Mouse (Mus musculus): ENCODE results near the gene Vat1. TPM values are rescaled to one million over a fixed set of nuclear protein-coding genes. Genes with fewer than 3 reads are reported as not detected.
"Not testable (repeated sequence)": the region's sequence is repeated elsewhere in the genome, so short reads cannot be mapped to it uniquely, and the experiment has no call there.

Gene Vat1
- polyA plus RNA-seq, 1 experiment from 2014 or later, result 33.0 TPM

- H3K4me3 ChIP-seq (ENCODE audit: low read length), result peak within 1 kb of the TSS; percentile 91
- H3K36me3 ChIP-seq (ENCODE audit: control insufficient read depth, insufficient read depth), result peaks cover 20% of the 10 kb centered on the region
- ATAC-seq (replicated peaks; ENCODE audit: extremely low read depth, insufficient read depth, low FRiP score), result peak; percentile 99
- H3K4me2 ChIP-seq (ENCODE audit: low read depth, low read length), result peak within 1 kb of the TSS; percentile 76
- peak within 1 kb of the TSS; percentile 95 for H3K9ac ChIP-seq (ENCODE audit: low read length)
- H3K9me3 ChIP-seq (replicated peaks; ENCODE audit: control insufficient read depth, low read length), result no peaks in the 10 kb centered on the region
- no peaks in the 10 kb centered on the region for H3K27me3 ChIP-seq (ENCODE audit: control insufficient read depth, insufficient read depth, low read length)
- H3K4me1 ChIP-seq (ENCODE audit: control insufficient read depth, insufficient read depth, low read length), result peaks cover 7% of the 10 kb centered on the region
- WGBS, result under 1% methylated on average over 42 of the region's 42 CpGs
- peak within 1 kb of the TSS; percentile 91 for H3K27ac ChIP-seq (ENCODE audit: low read length)
Observed at GRCm38 (mm10) chr11:101442127-101442693, 23.8 kb downstream of the Vat1 start, which contains the start of gene Rpl27. Rpl27 (plus strand) TSS chr11:101442298.

GRCm38 (mm10) chr11:101441450-101442126, 24.4 kb downstream of the Vat1 start:
- H3K9me3 ChIP-seq (replicated peaks; ENCODE audit: control insufficient read depth, low read length); H3K27me3 ChIP-seq (ENCODE audit: control insufficient read depth, insufficient read depth, low read length); H3K9ac ChIP-seq (ENCODE audit: low read length); H3K4me1 ChIP-seq (ENCODE audit: control insufficient read depth, insufficient read depth, low read length); H3K27ac ChIP-seq (ENCODE audit: low read length); ATAC-seq (replicated peaks; ENCODE audit: extremely low read depth, insufficient read depth, low FRiP score): not testable (repeated sequence)
- Histone ChIP-seq H3K36me3 (ENCODE audit: control insufficient read depth, insufficient read depth) (peaks cover 20% of the 10 kb centered on the region), H3K4me3 (ENCODE audit: low read length) (peak overlapping the region; percentile 43), H3K4me2 (ENCODE audit: low read depth, low read length) (peak overlapping the region; percentile 65)
- 36% methylated on average over 14 of the region's 15 CpGs for WGBS

GRCm38 (mm10) chr11:101438006-101438405, 28.0 kb downstream of the Vat1 start:
- H3K9me3 ChIP-seq (replicated peaks; ENCODE audit: control insufficient read depth, low read length); H3K27me3 ChIP-seq (ENCODE audit: control insufficient read depth, insufficient read depth, low read length); H3K4me1 ChIP-seq (ENCODE audit: control insufficient read depth, insufficient read depth, low read length); H3K9ac ChIP-seq (ENCODE audit: low read length); H3K27ac ChIP-seq (ENCODE audit: low read length); H3K4me2 ChIP-seq (ENCODE audit: low read depth, low read length); H3K4me3 ChIP-seq (ENCODE audit: low read length); ATAC-seq (replicated peaks; ENCODE audit: extremely low read depth, insufficient read depth, low FRiP score): not testable (repeated sequence)
- whole genome bisulfite sequencing, result 53% methylated on average over 3 of the region's 3 CpGs
- H3K36me3 ChIP-seq (ENCODE audit: control insufficient read depth, insufficient read depth), result peaks cover 15% of the 10 kb centered on the region

- Histone ChIP-seq H3K4me2 (ENCODE audit: low read depth, low read length) (no peak overlapping the region), H3K9me3 (replicated peaks; ENCODE audit: control insufficient read depth, low read length) (no peaks in the 10 kb centered on the region), H3K27ac (ENCODE audit: low read length) (no peak overlapping the region), H3K27me3 (ENCODE audit: control insufficient read depth, insufficient read depth, low read length) (no peaks in the 10 kb centered on the region), H3K9ac (ENCODE audit: low read length) (no peak overlapping the region), H3K36me3 (ENCODE audit: control insufficient read depth, insufficient read depth) (peaks cover 19% of the 10 kb centered on the region), H3K4me3 (ENCODE audit: low read length) (no peak overlapping the region), H3K4me1 (ENCODE audit: control insufficient read depth, insufficient read depth, low read length) (no peaks in the 10 kb centered on the region)
- no peak for ATAC-seq (replicated peaks; ENCODE audit: extremely low read depth, insufficient read depth, low FRiP score)
- 77% methylated on average over 4 of the region's 4 CpGs for WGBS
Observed at GRCm38 (mm10) chr11:101436916-101437315, 29.1 kb downstream of the Vat1 start.

- H3K36me3 ChIP-seq (ENCODE audit: control insufficient read depth, insufficient read depth), result peaks cover 29% of the 10 kb centered on the region
Observed at GRCm38 (mm10) chr11:101435831-101436230, 30.2 kb downstream of the Vat1 start.

GRCm38 (mm10) chr11:101433396-101433795, 32.6 kb downstream of the Vat1 start:
- Histone ChIP-seq H3K9me3 (replicated peaks; ENCODE audit: control insufficient read depth, low read length) (no peaks in the 10 kb centered on the region), H3K27ac (ENCODE audit: low read length) (no peak overlapping the region), H3K4me3 (ENCODE audit: low read length) (no peak overlapping the region), H3K36me3 (ENCODE audit: control insufficient read depth, insufficient read depth) (peaks cover 36% of the 10 kb centered on the region), H3K4me1 (ENCODE audit: control insufficient read depth, insufficient read depth, low read length) (no peaks in the 10 kb centered on the region), H3K9ac (ENCODE audit: low read length) (no peak overlapping the region), H3K27me3 (ENCODE audit: control insufficient read depth, insufficient read depth, low read length) (no peaks in the 10 kb centered on the region), H3K4me2 (ENCODE audit: low read depth, low read length) (no peak overlapping the region)
- WGBS, result 82% methylated on average over 13 of the region's 13 CpGs
- no peak for ATAC-seq (replicated peaks; ENCODE audit: extremely low read depth, insufficient read depth, low FRiP score)

More at GRCm38 (mm10) chr11:101435831-101436230, 30.2 kb downstream of the Vat1 start:
- H3K9me3 ChIP-seq (replicated peaks; ENCODE audit: control insufficient read depth, low read length), result no peaks in the 10 kb centered on the region
- no peak for ATAC-seq (replicated peaks; ENCODE audit: extremely low read depth, insufficient read depth, low FRiP score)
- H3K4me2 ChIP-seq (ENCODE audit: low read depth, low read length), result no peak overlapping the region
- no peak overlapping the region for H3K27ac ChIP-seq (ENCODE audit: low read length)
- H3K9ac ChIP-seq (ENCODE audit: low read length), result no peak overlapping the region
- no peaks in the 10 kb centered on the region for H3K27me3 ChIP-seq (ENCODE audit: control insufficient read depth, insufficient read depth, low read length)
- 66% methylated on average over 4 of the region's 4 CpGs for WGBS
- H3K4me1 ChIP-seq (ENCODE audit: control insufficient read depth, insufficient read depth, low read length), result no peaks in the 10 kb centered on the region
- H3K4me3 ChIP-seq (ENCODE audit: low read length), result no peak overlapping the region

- no peaks in the 10 kb centered on the region for H3K9me3 ChIP-seq (replicated peaks; ENCODE audit: control insufficient read depth, low read length)
- no peak overlapping the region for H3K9ac ChIP-seq (ENCODE audit: low read length)
- peaks cover 36% of the 10 kb centered on the region for H3K36me3 ChIP-seq (ENCODE audit: control insufficient read depth, insufficient read depth)
- no peak overlapping the region for H3K4me3 ChIP-seq (ENCODE audit: low read length)
- H3K4me2 ChIP-seq (ENCODE audit: low read depth, low read length), result no peak overlapping the region
- no peaks in the 10 kb centered on the region for H3K27me3 ChIP-seq (ENCODE audit: control insufficient read depth, insufficient read depth, low read length)
- 88% methylated on average over 9 of the region's 9 CpGs for WGBS
- ATAC-seq (replicated peaks; ENCODE audit: extremely low read depth, insufficient read depth, low FRiP score), result no peak
- no peak overlapping the region for H3K27ac ChIP-seq (ENCODE audit: low read length)
- peaks cover 6% of the 10 kb centered on the region for H3K4me1 ChIP-seq (ENCODE audit: control insufficient read depth, insufficient read depth, low read length)
Observed at GRCm38 (mm10) chr11:101431327-101431726, 34.7 kb downstream of the Vat1 start.

- Histone ChIP-seq H3K9ac (ENCODE audit: low read length) (peak overlapping the region; percentile 94), H3K4me3 (ENCODE audit: low read length) (peak overlapping the region; percentile 100), H3K9me3 (replicated peaks; ENCODE audit: control insufficient read depth, low read length) (no peaks in the 10 kb centered on the region), H3K4me2 (ENCODE audit: low read depth, low read length) (peak overlapping the region; percentile 84), H3K27ac (ENCODE audit: low read length) (no peak overlapping the region), H3K36me3 (ENCODE audit: control insufficient read depth, insufficient read depth) (peaks cover 12% of the 10 kb centered on the region), H3K27me3 (ENCODE audit: control insufficient read depth, insufficient read depth, low read length) (no peaks in the 10 kb centered on the region), H3K4me1 (ENCODE audit: control insufficient read depth, insufficient read depth, low read length) (peaks cover 15% of the 10 kb centered on the region)
- WGBS, result 47% methylated on average over 8 of the region's 8 CpGs
- ATAC-seq (replicated peaks; ENCODE audit: extremely low read depth, insufficient read depth, low FRiP score), result no peak
Observed at GRCm38 (mm10) chr11:101426165-101426564, 39.9 kb downstream of the Vat1 start.

All from heart, embryonic 16.5 days (tissue).